In genomic region chr13:30973501-30974246, GRCm38 (mm10) we compare ENCODE assay signal across 8 mouse cellular contexts. TPM values are rescaled to one million over a fixed set of nuclear protein-coding genes. Genes with fewer than 3 reads are reported as not detected.
DNase-seq lines count a peak whose midpoint lies in the region; ATAC-seq and TF ChIP-seq lines count a peak whose summit lies in the region.

Gene Exoc2 (minus strand): TSS chr13:30974093.
Gene Gm5447 (plus strand): TSS chr13:30974204.

- H3K36me3 ChIP-seq in embryonic facial prominence, embryonic 13.5 days, result no peaks in the 10 kb centered on the region
- no peaks in the 10 kb centered on the region for H3K36me3 ChIP-seq in kidney, adult 2 months (ENCODE audit: control insufficient read depth, insufficient read depth, low read length)
- no peaks in the 10 kb centered on the region for H3K36me3 ChIP-seq in limb, embryonic 13.5 days
- H3K36me3 ChIP-seq in midbrain, embryonic 15.5 days (replicated peaks), result no peaks in the 10 kb centered on the region

- TF ChIP-seq CTCF in kidney, adult 2 months (conservative IDR thresholded peaks at IDR 0.05; ENCODE audit: insufficient read depth, insufficient read length, low read depth, low read length), result no peak

- under 1% methylated on average over 54 of the region's 54 CpGs for WGBS in embryonic facial prominence, embryonic 13.5 days
- WGBS in kidney, adult 2 months, result under 1% methylated on average over 54 of the region's 54 CpGs
- WGBS in limb, embryonic 13.5 days, result under 1% methylated on average over 54 of the region's 54 CpGs
- under 1% methylated on average over 54 of the region's 54 CpGs for WGBS in midbrain, embryonic 15.5 days

- peak; percentile 88 for ATAC-seq in embryonic facial prominence, embryonic 13.5 days (ENCODE audit: insufficient number of reproducible peaks, insufficient read depth, low FRiP score, low TSS enrichment, low read depth)
- peak; percentile 93 for ATAC-seq in limb, embryonic 13.5 days (ENCODE audit: low FRiP score, low read depth)
- ATAC-seq in midbrain, embryonic 15.5 days (replicated peaks), result peak; percentile 99

- H3K4me3 ChIP-seq in embryonic facial prominence, embryonic 13.5 days, result peak within 1 kb of the TSS; percentile 91
- peak within 1 kb of the TSS; percentile 94 for H3K4me3 ChIP-seq in kidney, adult 2 months (ENCODE audit: insufficient read depth, low read depth, low read length)
- peak within 1 kb of the TSS; percentile 88 for H3K4me3 ChIP-seq in limb, embryonic 13.5 days
- peak within 1 kb of the TSS; percentile 69 for H3K4me3 ChIP-seq in midbrain, embryonic 15.5 days

- TF ChIP-seq POLR2A in kidney, adult 2 months (IDR thresholded peaks at IDR 0.05; ENCODE audit: low read depth, low read length), result peak; percentile 47

- H3K4me1 ChIP-seq in embryonic facial prominence, embryonic 13.5 days, result peaks cover 10% of the 10 kb centered on the region
- no peaks in the 10 kb centered on the region for H3K4me1 ChIP-seq in kidney, adult 2 months (ENCODE audit: control insufficient read depth, insufficient read depth, low read length)
- H3K4me1 ChIP-seq in limb, embryonic 13.5 days, result peaks cover 20% of the 10 kb centered on the region
- H3K4me1 ChIP-seq in midbrain, embryonic 15.5 days, result peaks cover 14% of the 10 kb centered on the region

- peak; percentile 80 for DNase-seq in 416B (ENCODE audit: low read depth)
- peak; percentile 89 to 90 for DNase-seq in adrenal gland, postnatal 36 days
- peak; percentile 87 to 93 for DNase-seq in heart, adult 18-20 months
- peak; percentile 91 for DNase-seq in kidney, adult 2 months
- DNase-seq in spleen, adult 18-20 months, result peak; percentile 57 to 78

- H3K9ac ChIP-seq in embryonic facial prominence, embryonic 13.5 days, result peak within 1 kb of the TSS; percentile 92
- peak within 1 kb of the TSS; percentile 90 for H3K9ac ChIP-seq in limb, embryonic 13.5 days
- H3K9ac ChIP-seq in midbrain, embryonic 15.5 days, result peak within 1 kb of the TSS; percentile 74

- H3K9me3 ChIP-seq in embryonic facial prominence, embryonic 13.5 days, result no peaks in the 10 kb centered on the region
- H3K9me3 ChIP-seq in limb, embryonic 13.5 days, result no peaks in the 10 kb centered on the region
- no peaks in the 10 kb centered on the region for H3K9me3 ChIP-seq in midbrain, embryonic 15.5 days

- H3K4me2 ChIP-seq in embryonic facial prominence, embryonic 13.5 days, result peak within 1 kb of the TSS; percentile 68
- H3K4me2 ChIP-seq in limb, embryonic 13.5 days (replicated peaks), result peak within 1 kb of the TSS; percentile 67
- peak within 1 kb of the TSS; percentile 60 for H3K4me2 ChIP-seq in midbrain, embryonic 15.5 days

- peak within 1 kb of the TSS; percentile 82 for H3K27ac ChIP-seq in embryonic facial prominence, embryonic 13.5 days
- H3K27ac ChIP-seq in kidney, adult 2 months (ENCODE audit: insufficient read depth, low read depth, low read length), result peak within 1 kb of the TSS; percentile 64
- H3K27ac ChIP-seq in limb, embryonic 13.5 days, result peak within 1 kb of the TSS; percentile 85
- H3K27ac ChIP-seq in midbrain, embryonic 15.5 days, result peak within 1 kb of the TSS; percentile 82

- no peaks in the 10 kb centered on the region for H3K27me3 ChIP-seq in embryonic facial prominence, embryonic 13.5 days
- H3K27me3 ChIP-seq in kidney, adult 2 months (replicated peaks; ENCODE audit: control insufficient read depth, insufficient read depth, low read length), result no peaks in the 10 kb centered on the region
- 0 out of 2 replicates have a peak, but pooled peaks cover 3% of the 10 kb centered on the region for H3K27me3 ChIP-seq in limb, embryonic 13.5 days
- no peaks in the 10 kb centered on the region for H3K27me3 ChIP-seq in midbrain, embryonic 15.5 days (replicated peaks)

RNA-seq across cellular contexts. Expression of gene Exoc2, which starts in this region (rescaled TPM):
- 10 to 100 TPM; 31.0 to 34.9 TPM for total RNA-seq in adrenal gland, postnatal 36 days (2021)
- 32.0 and 33.8 TPM in 2 replicates for polyA plus RNA-seq in embryonic facial prominence, embryonic 13.5 days (2015; fragmentation: Nextera tagmentation; extraction: Ambion mirVana)
- total RNA-seq in heart, adult 18-20 months (2021), result 10 to 100 TPM; 15.3 to 17.5 TPM
- 9.1 and 10.2 TPM in 2 replicates for polyA plus RNA-seq in kidney, adult 2 months (2012; rRNA removed)
- 32.5 and 32.7 TPM in 2 replicates for polyA plus RNA-seq in limb, embryonic 13.5 days (2015; fragmentation: Nextera tagmentation; extraction: Ambion mirVana)
- polyA plus RNA-seq in midbrain, embryonic 15.5 days (2015; fragmentation: Nextera tagmentation; extraction: Ambion mirVana), result 54.1 and 59.3 TPM in 2 replicates

RNA-seq across cellular contexts. Expression of gene Gm5447, which starts in this region (rescaled TPM):
- not detected for total RNA-seq in adrenal gland, postnatal 36 days (2021)
- 0.18 and 0.19 TPM in 2 replicates for polyA plus RNA-seq in embryonic facial prominence, embryonic 13.5 days (2015; fragmentation: Nextera tagmentation; extraction: Ambion mirVana)
- total RNA-seq in heart, adult 18-20 months (2021), result not detected
- polyA plus RNA-seq in kidney, adult 2 months (2012; rRNA removed), result 0.04 and 0.08 TPM in 2 replicates
- polyA plus RNA-seq in limb, embryonic 13.5 days (2015; fragmentation: Nextera tagmentation; extraction: Ambion mirVana), result 0.14 TPM in 1 of 2 replicates, not detected in the other
- polyA plus RNA-seq in midbrain, embryonic 15.5 days (2015; fragmentation: Nextera tagmentation; extraction: Ambion mirVana), result 0.09 TPM in 1 of 2 replicates, not detected in the other

Comparison
In these comparisons a context has a peak if more than half of its experiments do, and no peak if none do; other contexts are left out.
1. Peak in every context shown above with its lines: DNase-seq, ATAC-seq, H3K4me3 ChIP-seq and H3K27ac ChIP-seq.